Mouse (Mus musculus) kidney, postnatal 25 days (tissue): ENCODE results near the gene Gda.
A peak's percentile ranks its signal among the peaks of the same experiment; 100 is the strongest.

ENCODE experiments used
- DNase-seq, 2 experiments: peaks; one replicate each; pipeline ENCODE4 v3.0.0; 2021; ENCODE audit warnings: mixed read lengths in 2 of 2

Gda gene

DNA sequence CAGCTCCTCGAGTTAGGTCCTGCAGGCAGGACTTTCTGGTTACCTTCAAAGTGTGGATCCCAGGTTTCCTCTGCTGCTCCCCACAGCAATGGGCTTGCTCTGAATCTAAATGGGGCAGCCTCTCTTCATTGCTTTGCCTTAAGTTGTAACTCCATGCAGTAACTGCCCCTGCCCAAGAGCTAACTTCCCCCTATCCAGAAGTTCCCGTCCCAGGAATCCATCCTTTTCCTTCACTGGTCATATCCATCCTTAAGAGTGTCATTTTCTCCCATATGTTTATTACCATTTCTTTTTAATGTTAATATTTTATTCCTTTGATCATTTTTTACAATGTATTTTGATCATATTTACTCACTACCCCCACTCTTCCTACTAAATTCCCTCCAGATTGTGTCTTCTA, at the start of gene Gda:
TSS of gene Gda (minus strand) at position 101 of the 400 bp plus-strand sequence.
- DNase-seq: no peak

DNA sequence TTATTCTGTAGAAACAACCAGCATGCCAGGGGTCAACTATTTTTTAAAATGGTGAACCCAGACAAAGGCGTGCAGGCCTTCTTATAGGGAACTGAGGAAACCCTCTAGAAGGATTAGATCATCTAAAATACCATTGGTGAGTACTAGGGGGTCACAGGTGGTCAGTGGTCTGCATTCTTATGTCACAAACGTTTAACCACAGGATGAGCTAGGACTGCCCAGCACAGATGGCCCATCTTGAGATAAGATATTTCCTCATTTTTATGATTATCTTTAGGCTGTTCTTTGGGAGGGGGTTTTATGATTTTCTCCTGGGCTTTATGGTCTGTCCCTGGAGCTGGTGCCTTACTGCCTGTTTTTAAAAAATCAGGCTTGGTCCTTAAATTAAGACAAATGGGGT, 47.0 kb upstream of the Gda start:
- DNase-seq: no peak

DNA sequence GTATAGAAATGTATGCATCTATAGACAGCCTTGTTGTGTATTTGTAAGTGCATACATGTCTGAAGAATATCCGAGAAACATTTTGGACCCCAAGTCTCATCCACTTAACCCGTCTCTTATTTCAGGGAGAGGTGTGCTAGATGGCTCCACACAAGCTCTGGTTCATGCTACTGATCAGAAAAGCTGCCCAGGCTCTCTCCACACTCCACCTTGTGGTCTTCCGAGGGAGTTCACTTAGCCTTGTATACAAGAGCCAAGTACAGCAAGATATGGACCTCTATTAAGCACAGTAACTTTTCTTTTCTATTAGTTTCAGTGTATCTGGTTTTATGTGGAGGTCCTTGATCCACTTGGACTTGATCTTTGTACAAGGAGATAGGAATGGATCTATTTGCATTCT, 36.9 kb upstream of the Gda start:
- DNase-seq: peak; percentile 54 to 76

DNA sequence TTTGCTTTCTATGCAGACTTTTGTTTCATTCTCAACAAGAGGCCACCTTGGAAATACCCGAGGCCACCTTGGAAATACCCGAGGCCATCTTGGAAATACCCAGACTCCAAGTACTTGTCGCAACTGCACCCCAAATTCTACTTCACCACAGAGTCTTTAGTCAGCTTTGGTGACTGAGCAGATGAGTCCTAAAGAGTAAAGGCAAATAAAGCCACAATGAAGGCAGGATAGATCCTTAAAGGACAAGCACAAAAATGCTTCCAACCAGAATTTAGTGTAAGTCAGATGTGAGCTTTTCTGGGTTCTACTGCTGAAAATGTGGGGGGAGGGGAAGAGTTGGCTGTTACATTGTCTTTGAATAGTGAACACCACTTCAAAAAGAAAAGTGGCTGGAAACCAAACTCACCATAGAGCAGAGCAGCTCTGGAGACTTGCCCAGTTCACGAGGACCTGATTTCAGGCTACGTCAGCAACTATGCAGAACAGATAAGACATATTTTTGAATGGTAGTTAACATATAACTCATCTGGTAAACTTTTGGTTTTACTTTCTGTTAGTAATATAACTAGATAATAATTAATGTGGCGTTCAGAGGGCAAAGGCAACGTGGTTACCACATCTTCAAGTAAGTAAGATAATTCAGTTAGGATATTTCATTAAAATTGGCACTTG, 34.5 kb upstream of the Gda start:
- DNase-seq: peak; percentile 46 to 51

DNA sequence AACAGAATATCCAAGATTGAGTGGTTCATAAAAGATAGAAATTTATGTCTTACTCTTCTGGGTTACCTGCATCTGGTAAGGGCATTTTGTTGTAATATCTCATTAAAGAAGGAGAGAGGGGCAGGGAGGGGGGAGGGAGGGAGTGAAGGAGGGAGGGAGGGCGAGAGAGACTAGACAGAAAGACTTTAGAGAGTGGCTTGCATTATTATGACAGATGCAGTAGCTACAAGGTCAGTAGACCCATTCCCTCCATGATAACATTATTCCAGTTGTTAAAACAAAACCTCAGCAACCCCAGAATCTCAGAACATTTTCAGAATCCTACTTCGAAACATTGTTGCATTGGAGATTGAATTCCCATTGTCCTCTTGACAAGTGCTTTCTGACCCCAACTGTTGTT, 33.9 kb upstream of the Gda start:
- no peak for DNase-seq

DNA sequence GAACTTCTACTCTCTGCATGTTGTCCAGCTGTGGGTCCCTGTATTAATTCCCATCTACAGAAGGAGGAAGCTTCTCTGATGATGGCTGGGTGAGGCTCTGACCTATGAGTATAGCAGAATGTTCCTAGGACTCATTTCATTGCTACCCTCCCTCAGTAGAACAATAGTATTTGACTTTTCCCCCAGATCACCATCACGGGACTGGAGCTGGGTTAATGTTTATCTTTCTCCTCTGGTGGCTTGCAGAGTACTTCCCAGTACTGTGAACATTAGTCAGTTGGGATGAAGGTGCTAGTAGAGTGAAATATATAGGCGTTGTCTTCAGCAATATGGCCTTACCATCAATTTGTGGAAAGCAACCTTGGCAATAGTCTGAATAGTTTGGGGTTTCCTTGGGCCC, 31.5 kb upstream of the Gda start:
- peak; percentile 44 to 49 for DNase-seq

DNA sequence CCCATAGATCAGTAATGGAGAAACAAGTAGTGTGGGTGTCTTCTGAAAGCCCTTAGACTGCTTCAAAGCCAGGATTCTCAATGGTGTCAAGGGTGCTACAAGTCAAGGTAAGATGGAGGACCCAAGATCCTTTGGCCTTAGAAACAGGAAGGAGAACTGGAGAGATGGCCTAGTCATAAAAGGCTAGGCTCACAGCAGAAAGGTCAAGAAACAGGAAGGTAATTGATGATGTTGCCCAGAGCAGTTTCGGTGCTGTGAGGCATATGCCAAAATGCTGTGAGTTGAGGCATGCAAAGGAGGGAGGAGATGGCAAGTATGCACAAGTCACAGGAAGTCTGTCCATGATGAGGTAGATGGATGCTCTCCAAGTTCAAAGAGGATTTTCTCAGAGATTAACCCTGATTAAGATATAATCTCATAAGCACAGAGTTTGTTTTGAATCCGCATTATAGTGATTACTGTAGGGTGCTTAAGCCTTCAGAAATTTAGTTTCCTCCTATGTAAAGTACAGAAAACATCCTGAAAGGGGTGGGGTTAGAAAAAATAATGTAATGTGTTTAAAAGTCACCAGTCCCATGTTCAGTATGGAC, 26.2 kb upstream of the Gda start:
- no peak for DNase-seq

DNA sequence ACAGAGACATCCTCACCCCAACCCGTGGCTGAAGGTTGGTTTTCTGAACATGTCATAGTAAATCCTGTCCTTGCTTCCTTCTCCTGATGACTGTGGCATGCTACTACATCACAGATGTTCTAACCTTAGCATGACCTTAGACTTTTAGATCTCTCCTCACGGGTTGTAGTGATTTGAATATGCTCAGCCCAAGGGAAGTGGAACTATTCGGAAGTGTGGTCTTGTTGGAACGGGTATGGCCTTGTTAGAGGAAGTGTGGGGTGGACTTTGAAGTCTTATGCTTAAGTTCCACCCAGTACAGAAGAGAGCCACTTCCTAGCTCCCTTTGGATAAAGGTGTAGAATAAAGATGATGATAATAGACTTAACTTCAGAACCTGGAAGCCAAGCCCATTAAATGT, 22.6 kb upstream of the Gda start:
- no peak for DNase-seq

DNA sequence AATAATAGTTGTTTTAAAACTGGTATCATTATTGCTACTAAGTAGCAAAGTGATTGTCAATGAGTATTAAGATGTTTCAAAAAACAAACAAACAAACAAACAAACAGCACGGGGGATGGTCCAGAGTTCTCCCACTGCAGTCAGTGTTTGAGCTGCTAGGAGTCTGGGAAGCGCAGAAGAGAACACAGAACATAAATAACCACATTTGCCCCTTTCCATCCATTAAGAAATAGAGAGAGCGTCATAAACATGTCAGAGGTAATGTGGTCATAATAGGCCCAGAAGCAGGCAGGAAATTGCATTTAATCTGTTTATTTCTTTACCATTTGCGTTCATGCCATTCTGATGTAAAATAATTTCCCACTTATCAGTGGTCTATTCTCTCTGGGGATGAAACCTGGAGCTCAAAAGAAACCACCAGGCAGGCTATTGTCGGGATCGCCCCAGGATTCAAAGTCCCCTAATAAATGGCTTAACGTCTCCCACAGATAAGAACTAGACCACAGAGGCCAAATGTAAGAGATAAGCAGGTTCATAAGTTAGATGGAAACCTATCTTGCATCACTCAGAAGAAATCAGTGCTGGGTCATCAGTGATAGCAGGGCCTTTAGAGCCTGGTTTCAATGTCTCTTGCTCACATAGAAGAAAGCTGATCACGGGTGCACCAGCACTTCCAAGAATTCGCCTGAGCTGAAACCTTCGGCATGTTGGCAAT, 20.7 kb upstream of the Gda start:
- no peak for DNase-seq

DNA sequence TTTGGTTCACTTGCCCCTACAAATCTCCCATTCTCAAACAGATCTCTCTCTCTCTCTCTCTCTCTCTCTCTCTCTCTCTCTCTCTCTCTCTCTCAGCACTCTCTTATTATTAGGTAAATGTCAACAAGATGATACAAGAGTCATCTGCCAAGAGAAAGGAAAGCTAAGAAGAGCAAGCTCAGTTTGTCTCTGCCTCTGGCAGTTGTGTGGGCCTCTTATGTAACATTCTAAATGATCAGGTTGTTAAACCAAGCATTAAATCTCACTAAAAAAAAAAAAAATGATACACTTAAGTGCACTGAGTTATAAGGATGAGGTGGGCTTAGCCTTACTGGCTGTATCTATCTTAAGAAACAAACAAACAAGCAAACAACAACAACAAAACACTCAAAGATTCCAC, 18.1 kb upstream of the Gda start:
- no peak for DNase-seq

DNA sequence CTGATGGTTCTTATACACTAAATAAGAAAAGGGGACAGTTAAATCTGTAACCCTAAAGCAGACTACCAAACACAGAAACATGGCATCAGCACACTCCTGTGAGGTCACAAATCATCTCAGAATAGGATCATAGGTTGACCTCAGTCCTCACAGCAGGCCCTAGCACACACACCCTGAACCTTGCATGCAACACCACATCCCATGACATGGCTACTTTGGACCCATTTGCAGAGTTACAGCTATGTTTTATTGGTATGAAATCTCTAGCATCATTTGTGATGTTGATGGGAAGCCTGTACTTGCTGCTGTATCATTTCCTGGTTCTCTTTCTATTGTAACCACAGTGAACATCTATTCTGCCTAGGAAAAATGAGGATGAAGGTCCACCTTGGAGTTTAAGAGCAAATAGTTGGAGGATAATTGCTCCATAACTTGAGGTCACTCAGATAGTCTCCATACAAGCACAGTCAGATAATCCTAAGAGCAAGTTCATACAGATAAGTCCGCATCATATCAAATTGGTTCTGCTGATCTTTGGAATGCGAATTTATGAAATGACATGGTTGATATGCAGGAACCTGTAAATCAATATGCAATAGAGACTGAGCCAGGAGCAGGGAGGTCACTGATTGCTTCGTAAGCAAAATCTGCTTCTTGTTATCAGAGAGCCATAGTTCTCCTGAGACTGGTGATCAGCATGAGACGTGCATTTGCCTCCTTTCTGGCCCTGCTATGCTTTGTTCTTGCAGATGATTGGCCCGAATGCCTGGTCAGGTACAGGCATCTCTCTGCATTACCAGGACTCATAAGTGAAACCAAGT, 14.1 kb upstream of the Gda start:
- DNase-seq: no peak

DNA sequence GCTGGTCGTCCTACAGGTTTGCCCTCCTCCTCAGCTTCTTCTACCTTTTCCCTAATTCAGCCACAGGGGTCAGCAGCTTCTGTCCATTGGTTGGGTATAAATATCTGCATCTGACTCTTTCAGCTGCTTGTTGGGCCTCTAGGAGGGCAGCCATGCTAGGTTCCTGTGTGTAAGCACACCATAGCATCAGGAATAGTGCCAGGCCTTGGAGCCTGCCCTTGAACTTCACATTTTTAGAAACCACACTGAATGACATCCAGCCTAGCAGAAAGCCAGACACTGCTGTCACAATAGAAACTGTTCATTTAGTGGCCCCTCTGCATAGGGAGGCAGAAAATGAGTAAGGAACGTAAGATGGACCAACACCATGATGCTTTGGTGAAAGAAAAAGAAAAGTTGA, 8.9 kb upstream of the Gda start:
- DNase-seq: no peak

DNA sequence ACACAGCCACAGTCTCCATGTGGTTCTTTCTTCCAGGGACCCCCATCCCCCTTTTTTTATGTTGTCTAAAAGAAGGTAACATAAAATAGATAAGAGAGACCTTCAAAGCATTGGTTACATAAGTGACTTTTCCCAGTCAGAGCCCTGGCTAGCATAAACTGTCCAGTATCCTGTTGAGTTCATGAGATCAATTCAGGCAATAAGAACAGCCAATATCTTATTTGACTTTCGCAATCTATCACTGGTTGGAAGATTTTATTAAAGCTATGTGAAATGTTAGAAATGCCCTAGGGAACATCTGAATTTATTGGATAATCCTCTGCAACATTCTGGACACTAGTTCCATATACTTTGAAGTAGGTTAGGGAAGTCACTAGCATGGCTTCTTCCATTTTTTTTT, 7.8 kb upstream of the Gda start:
- DNase-seq: no peak

DNA sequence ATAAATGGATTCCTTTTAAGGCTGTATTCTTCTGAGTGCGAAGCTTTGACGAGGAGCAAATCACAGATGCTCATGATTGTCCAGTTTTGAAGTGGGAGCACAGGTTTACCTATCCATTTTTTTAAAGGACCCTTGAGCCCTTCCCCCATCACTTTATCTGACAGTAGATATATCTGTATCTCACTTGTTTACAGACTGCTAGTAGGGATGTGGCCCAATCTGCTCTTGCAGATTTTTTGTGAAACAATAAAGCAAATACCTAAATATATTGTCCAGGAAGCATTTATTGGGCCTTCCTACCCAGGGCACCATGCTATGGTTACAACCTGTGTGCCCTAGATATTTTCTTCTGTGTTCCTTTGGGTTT, 6.8 kb upstream of the Gda start:
- no peak for DNase-seq

DNA sequence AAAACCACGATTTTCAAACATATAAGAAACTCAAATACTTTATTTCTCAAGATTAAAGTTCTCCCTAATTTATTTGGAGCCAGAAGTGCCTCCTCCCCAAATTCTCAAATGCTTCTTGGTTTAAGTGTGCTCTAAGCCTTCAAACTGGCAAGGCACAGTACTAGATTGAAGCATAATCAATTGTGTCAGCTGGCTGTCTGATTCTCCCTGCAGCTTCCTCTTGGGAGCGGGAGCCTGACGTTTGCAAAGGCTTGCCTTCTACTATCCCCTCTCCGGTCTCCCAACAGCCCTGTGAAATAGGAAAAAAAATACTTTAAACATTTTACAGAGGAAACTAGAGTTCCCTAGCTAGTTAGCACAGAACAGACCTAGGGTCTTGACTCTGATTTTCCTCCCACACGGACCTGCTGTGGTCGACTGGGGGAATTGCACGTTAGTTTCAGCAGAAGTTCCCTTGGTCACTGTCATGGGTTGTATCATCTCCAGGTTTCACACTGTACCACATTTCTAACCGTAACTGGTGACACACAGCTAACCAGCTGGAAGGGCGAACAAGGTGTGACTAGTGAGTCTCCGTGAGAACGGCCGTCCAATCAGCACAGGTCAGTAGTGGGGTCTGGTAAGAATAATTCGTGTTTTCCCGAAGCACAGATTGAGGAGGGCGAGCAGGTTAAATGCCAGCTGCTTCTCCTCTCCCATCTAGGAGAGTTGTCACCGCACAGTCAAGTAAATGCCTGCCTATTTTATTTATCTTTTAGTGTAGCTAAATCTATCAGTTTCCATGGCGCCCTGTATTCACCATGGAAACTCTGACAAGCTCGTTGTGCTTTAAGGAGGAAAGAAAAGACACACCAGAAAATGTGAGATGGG, 6.2 kb upstream of the Gda start:
- no peak for DNase-seq

DNA sequence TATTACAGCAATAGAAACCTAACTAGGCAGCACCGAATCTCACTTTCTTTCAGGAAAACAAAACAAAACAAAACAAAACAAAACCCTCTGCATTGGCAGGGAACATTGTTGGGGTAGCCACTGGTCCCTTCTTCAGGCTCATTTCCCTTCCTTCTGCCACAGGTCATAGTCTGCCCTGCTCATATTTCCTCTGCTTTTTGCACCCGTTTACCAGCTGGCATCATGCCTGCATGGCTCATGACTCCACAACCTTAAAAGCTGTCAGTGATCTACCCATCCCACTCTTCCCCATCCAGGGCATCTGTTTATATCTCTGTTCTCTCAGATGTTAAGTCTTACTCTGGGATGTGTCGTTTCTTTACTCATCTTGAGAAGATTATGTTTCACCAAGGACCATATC, 5.3 kb upstream of the Gda start:
- peak in 1 of 2 experiments; percentile 2 for DNase-seq

DNA sequence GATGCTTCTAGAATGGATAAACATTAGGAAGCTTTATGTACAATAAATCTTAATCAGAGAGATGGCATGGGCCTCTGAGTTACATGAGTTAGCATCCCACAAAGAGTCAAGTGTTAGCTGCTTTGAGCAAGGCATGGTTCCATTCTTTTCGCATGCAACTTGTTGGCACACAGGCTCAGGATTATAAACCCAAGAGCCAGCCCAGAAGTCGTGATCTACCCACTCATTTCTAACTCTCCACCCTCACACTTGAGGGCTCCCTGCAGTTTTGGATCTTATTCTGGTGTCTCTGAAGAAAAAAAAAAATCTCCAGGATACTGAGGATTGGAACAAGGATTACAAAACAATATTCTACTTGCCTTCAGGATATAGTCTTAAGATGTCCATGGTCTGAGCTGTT, 4.5 kb upstream of the Gda start:
- DNase-seq: no peak

DNA sequence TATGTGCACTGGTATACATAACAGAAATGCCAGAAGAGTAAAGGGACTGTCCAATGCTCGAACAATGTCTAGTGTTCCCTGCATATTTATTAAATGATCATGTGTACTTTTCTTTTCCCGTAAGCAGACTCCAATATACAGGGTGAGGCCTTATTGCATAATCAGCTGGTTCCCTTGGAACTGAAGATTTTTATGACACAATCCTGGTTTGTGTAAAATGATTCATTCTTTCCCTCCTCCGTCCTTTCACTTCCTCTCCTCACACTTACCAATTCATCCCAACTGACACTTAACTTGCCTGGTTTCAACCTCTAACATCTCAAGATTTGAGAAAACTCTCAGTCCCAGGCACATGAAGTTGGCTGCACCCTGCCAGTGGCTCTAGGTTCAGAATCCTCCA, 3.5 kb upstream of the Gda start:
- DNase-seq: no peak

DNA sequence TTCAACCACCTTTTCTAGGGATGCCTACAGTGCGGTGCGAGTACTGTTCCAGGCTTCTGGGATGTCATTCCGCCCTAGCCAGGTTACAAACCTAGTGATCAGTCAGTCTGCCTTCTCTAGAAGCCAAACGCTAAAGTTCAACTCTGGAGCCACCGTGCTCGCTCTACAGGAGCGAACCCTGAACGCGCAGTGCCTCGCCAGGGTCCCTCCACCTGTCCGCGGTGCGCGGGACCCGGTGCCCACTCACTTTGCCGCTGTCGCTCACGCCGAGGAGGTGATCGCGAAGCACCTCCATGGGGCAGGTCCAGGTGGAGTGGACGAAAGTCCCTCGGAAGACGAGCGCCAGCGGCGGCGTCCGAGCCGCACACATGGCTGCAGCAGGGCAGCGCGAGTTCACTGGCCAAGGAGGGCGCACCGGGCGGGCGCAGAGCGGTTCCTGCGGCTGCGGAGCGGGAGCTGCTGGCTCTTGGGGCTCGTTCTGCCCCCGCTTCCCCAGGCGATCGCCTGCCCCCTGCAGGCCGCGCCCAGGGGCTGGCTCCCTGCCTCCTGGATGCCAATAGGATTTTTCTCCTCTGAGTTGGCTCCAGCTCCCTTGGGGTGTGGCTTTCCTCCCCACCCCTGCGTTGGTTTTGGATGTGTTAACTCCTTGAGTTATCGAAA, 994 bp downstream of the Gda start:
- peak; percentile 53 to 81 for DNase-seq

DNA sequence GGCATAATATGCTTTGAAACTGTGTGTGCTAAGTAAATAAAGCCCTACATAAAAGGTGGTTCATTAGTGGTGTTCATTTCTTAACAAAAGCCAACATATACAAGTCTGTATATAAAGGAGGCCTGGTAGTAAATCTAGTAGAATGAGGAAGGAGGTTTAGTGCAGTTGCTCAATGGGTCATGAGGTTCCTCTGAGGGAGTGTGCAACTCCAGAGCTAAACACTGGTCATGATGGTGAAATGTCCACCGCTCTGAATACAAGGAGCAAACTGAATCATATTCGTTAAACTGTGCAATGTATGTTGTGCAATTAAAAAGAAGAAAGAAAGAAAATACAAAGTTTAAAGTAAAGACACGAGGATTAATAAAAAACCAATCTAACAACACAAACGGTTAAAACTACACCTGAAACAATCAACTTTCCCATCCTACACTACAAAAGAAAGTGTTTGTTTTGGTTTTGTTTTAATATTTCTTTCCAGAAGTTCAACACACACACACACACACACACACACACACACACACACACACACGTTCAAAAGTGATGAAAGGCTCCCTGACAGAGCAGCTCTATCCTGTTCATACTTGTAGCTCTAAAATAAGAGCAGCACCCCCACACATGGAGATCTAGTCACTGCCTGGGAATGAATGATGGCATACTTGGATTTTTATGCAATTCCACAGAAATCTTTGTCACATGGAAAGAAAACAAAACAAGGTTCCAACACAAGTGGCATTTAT, 11.9 kb downstream of the Gda start:
- no peak for DNase-seq

DNA sequence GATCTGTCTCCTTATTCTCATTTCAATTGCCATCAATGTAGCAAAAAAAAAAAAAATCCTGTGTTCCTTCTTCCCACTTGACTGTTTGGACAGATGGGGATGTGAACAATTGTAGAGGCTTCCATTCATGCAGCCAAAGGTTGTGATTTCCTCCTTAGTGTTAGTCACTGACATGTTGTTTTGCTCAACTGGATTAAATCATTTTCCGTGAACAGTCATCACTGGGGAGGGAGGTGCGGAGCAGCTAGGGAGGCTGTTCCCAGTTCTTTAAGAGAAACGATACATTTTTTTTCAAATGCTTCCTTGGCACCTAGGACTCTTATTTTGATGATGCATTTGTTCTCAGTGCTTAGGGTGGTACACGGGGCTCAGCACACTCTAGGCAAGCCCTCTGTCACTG, 15.8 kb downstream of the Gda start:
- DNase-seq: no peak
